Mouse (Mus musculus): ENCODE results near the gene Stab2. TPM values are rescaled to one million over a fixed set of nuclear protein-coding genes. Genes with fewer than 3 reads are reported as not detected.

Gene Stab2
- polyA plus RNA-seq (2014; fragmentation: Nextera tagmentation; extraction: Ambion mirVana): 0.23 and 0.24 TPM in 2 replicates

- Histone ChIP-seq H3K4me2 (ENCODE audit: low read depth, severe bottlenecking) (no peak within 1 kb of the TSS), H3K27me3 (ENCODE audit: control insufficient read depth, insufficient read depth, low read length) (no peaks in the 10 kb centered on the region), H3K4me1 (ENCODE audit: control insufficient read depth, insufficient read depth, low read length) (no peaks in the 10 kb centered on the region), H3K9ac (ENCODE audit: low read length) (no peak within 1 kb of the TSS), H3K27ac (replicated peaks; ENCODE audit: low read depth, low read length) (no peak within 1 kb of the TSS), H3K4me3 (ENCODE audit: low read depth, low read length) (no peak within 1 kb of the TSS), H3K36me3 (ENCODE audit: control insufficient read depth, insufficient read depth, low read length) (no peaks in the 10 kb centered on the region), H3K9me3 (ENCODE audit: control insufficient read depth, low read length) (no peaks in the 10 kb centered on the region)
- DNase-seq (ENCODE audit: low spot score) (no peak), ATAC-seq (ENCODE audit: insufficient number of reproducible peaks, low FRiP score, low TSS enrichment, low read depth) (no peak)
- WGBS: 70% methylated on average over 8 of the region's 8 CpGs
These were observed at the start of gene Stab2 for GRCm38 (mm10) chr10:87007385-87008214. TSS of gene Stab2 (minus strand) at chr10:87008025.

DNA sequence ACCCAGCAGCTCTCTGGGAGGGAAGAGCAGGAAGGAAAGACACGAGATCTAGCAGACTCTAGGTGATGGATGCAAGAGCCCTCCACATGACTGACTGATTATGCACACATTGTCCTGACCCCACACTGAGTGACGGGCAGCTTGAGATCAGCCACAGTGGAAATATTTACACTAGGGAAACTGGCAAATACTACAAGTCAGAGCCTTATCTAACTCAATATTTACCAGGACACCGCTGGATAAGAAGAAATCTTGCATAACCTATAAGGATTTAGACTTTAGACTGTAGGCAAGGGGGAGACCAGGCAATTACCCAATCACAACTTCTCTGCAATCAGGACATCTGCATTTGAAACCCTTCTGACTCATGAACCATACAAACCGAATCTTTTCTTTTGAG, 43.9 kb upstream of the Stab2 start:
- no peaks in the 10 kb centered on the region for H3K27me3 ChIP-seq (ENCODE audit: control insufficient read depth, insufficient read depth, low read length)
- H3K4me2 ChIP-seq (ENCODE audit: low read depth, severe bottlenecking): no peak overlapping the region
- no peak overlapping the region for H3K27ac ChIP-seq (replicated peaks; ENCODE audit: low read depth, low read length)
- DNase-seq (ENCODE audit: low spot score) (no peak), ATAC-seq (ENCODE audit: insufficient number of reproducible peaks, low FRiP score, low TSS enrichment, low read depth) (no peak)
- WGBS: 75% methylated on average over 4 of the region's 4 CpGs
- H3K36me3 ChIP-seq (ENCODE audit: control insufficient read depth, insufficient read depth, low read length): no peaks in the 10 kb centered on the region
- H3K9me3 ChIP-seq (ENCODE audit: control insufficient read depth, low read length): no peaks in the 10 kb centered on the region
- H3K4me1 ChIP-seq (ENCODE audit: control insufficient read depth, insufficient read depth, low read length): no peaks in the 10 kb centered on the region
- no peak overlapping the region for H3K9ac ChIP-seq (ENCODE audit: low read length)
- H3K4me3 ChIP-seq (ENCODE audit: low read depth, low read length): no peak overlapping the region

DNA sequence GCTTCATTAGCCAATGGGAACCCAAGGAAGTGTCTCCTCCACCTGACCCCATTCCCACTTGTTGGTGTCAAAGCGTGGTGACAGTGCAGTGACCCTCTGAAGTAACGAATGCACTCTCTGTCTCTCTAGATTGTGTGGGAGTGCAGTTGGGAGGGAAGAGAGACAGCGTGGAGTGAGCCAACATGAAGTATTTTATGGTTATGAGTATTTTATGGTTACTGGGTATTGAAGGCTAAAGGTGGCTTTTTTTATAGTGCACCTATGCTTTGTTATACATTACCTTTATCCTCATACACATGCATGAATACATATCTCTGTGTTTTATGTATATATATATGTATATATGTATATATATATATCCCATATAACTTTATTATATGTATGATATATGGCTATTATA, 41.4 kb upstream of the Stab2 start:
- Histone ChIP-seq H3K4me1 (ENCODE audit: control insufficient read depth, insufficient read depth, low read length) (no peaks in the 10 kb centered on the region), H3K4me2 (ENCODE audit: low read depth, severe bottlenecking) (no peak overlapping the region), H3K36me3 (ENCODE audit: control insufficient read depth, insufficient read depth, low read length) (no peaks in the 10 kb centered on the region), H3K27ac (replicated peaks; ENCODE audit: low read depth, low read length) (no peak overlapping the region), H3K9ac (ENCODE audit: low read length) (no peak overlapping the region), H3K9me3 (ENCODE audit: control insufficient read depth, low read length) (no peaks in the 10 kb centered on the region), H3K4me3 (ENCODE audit: low read depth, low read length) (no peak overlapping the region), H3K27me3 (ENCODE audit: control insufficient read depth, insufficient read depth, low read length) (no peaks in the 10 kb centered on the region)
- DNase-seq (ENCODE audit: low spot score): no peak
- ATAC-seq (ENCODE audit: insufficient number of reproducible peaks, low FRiP score, low TSS enrichment, low read depth): no peak
- 76% methylated on average over 3 of the region's 3 CpGs for WGBS

- Histone ChIP-seq H3K9ac (ENCODE audit: low read length) (no peak overlapping the region), H3K36me3 (ENCODE audit: control insufficient read depth, insufficient read depth, low read length) (no peaks in the 10 kb centered on the region), H3K27ac (replicated peaks; ENCODE audit: low read depth, low read length) (no peak overlapping the region), H3K4me3 (ENCODE audit: low read depth, low read length) (no peak overlapping the region), H3K27me3 (ENCODE audit: control insufficient read depth, insufficient read depth, low read length) (no peaks in the 10 kb centered on the region), H3K9me3 (ENCODE audit: control insufficient read depth, low read length) (no peaks in the 10 kb centered on the region), H3K4me2 (ENCODE audit: low read depth, severe bottlenecking) (no peak overlapping the region), H3K4me1 (ENCODE audit: control insufficient read depth, insufficient read depth, low read length) (no peaks in the 10 kb centered on the region)
- ATAC-seq (ENCODE audit: insufficient number of reproducible peaks, low FRiP score, low TSS enrichment, low read depth) (no peak), DNase-seq (ENCODE audit: low spot score) (no peak)
- WGBS: 88% methylated on average over 10 of the region's 10 CpGs
These were observed 39.2 kb upstream of the Stab2 start for GRCm38 (mm10) chr10:87046931-87047468.

DNA sequence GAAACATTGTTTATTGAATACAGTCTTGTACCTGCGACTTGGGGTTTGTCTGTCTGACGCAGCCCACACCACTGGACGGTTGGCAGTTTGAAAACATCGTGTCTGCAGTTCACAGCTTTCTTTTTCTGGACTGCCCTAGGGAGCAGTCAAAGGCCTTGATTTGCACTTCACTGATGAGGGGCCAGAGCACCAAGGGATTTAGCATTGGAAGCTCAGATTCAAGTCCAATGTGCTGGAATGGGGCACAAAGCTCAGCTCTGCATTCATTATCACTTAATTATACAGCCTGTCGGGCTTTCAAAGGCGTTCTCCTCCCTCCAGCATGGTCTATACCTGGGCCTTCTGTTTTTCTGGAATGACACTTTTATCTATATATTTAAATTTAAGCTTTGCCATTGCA, 38.6 kb upstream of the Stab2 start:
- WGBS: 36% methylated on average over 6 of the region's 6 CpGs
- Histone ChIP-seq H3K27ac (replicated peaks; ENCODE audit: low read depth, low read length) (no peak overlapping the region), H3K36me3 (ENCODE audit: control insufficient read depth, insufficient read depth, low read length) (no peaks in the 10 kb centered on the region), H3K9me3 (ENCODE audit: control insufficient read depth, low read length) (no peaks in the 10 kb centered on the region), H3K4me3 (ENCODE audit: low read depth, low read length) (no peak overlapping the region), H3K27me3 (ENCODE audit: control insufficient read depth, insufficient read depth, low read length) (no peaks in the 10 kb centered on the region), H3K4me2 (ENCODE audit: low read depth, severe bottlenecking) (no peak overlapping the region), H3K9ac (ENCODE audit: low read length) (no peak overlapping the region), H3K4me1 (ENCODE audit: control insufficient read depth, insufficient read depth, low read length) (no peaks in the 10 kb centered on the region)
- DNase-seq (ENCODE audit: low spot score): no peak
- ATAC-seq (ENCODE audit: insufficient number of reproducible peaks, low FRiP score, low TSS enrichment, low read depth): no peak

DNA sequence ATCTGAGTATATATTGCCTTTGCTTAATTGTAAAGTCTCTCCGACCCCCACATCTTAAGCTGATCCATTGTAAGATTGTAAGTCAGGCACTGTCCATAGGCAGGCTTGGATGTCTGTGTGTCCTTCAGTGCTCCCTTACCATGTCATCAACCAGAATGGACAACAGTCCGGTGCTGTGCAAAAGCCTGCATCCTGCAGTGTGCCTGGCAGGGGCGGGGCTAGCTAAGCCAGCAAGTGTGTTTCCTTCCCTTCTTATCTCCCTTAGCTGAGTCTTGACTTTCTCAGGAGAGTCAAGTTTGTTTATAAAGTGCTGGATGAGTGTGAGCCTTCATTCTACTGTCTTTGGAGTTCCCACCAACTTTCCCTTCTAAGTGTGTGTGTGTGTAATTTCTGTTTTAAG, 37.4 kb upstream of the Stab2 start:
- H3K9ac ChIP-seq (ENCODE audit: low read length): no peak overlapping the region
- H3K27ac ChIP-seq (replicated peaks; ENCODE audit: low read depth, low read length): no peak overlapping the region
- no peak overlapping the region for H3K4me2 ChIP-seq (ENCODE audit: low read depth, severe bottlenecking)
- ATAC-seq (ENCODE audit: insufficient number of reproducible peaks, low FRiP score, low TSS enrichment, low read depth) (no peak), DNase-seq (ENCODE audit: low spot score) (no peak)
- H3K36me3 ChIP-seq (ENCODE audit: control insufficient read depth, insufficient read depth, low read length): no peaks in the 10 kb centered on the region
- no peaks in the 10 kb centered on the region for H3K4me1 ChIP-seq (ENCODE audit: control insufficient read depth, insufficient read depth, low read length)
- WGBS: 71% methylated on average over 3 of the region's 3 CpGs
- no peaks in the 10 kb centered on the region for H3K27me3 ChIP-seq (ENCODE audit: control insufficient read depth, insufficient read depth, low read length)
- H3K4me3 ChIP-seq (ENCODE audit: low read depth, low read length): no peak overlapping the region
- H3K9me3 ChIP-seq (ENCODE audit: control insufficient read depth, low read length): no peaks in the 10 kb centered on the region

GRCm38 (mm10) chr10:87041265-87041664, 33.4 kb upstream of the Stab2 start:
- ATAC-seq (ENCODE audit: insufficient number of reproducible peaks, low FRiP score, low TSS enrichment, low read depth): no peak
- H3K4me1 ChIP-seq (ENCODE audit: control insufficient read depth, insufficient read depth, low read length): 0 out of 2 replicates have a peak, but pooled peaks cover 3% of the 10 kb centered on the region
- H3K27ac ChIP-seq (replicated peaks; ENCODE audit: low read depth, low read length): no peak overlapping the region
- H3K9me3 ChIP-seq (ENCODE audit: control insufficient read depth, low read length): no peaks in the 10 kb centered on the region
- H3K9ac ChIP-seq (ENCODE audit: low read length): no peak overlapping the region
- no peaks in the 10 kb centered on the region for H3K27me3 ChIP-seq (ENCODE audit: control insufficient read depth, insufficient read depth, low read length)
- no peak for DNase-seq (ENCODE audit: low spot score)
- H3K4me2 ChIP-seq (ENCODE audit: low read depth, severe bottlenecking): no peak overlapping the region
- WGBS: 85% methylated on average over 7 of the region's 7 CpGs
- no peak overlapping the region for H3K4me3 ChIP-seq (ENCODE audit: low read depth, low read length)
- no peaks in the 10 kb centered on the region for H3K36me3 ChIP-seq (ENCODE audit: control insufficient read depth, insufficient read depth, low read length)

GRCm38 (mm10) chr10:87039800-87040199, 32.0 kb upstream of the Stab2 start:
- no peak overlapping the region for H3K4me2 ChIP-seq (ENCODE audit: low read depth, severe bottlenecking)
- no peaks in the 10 kb centered on the region for H3K36me3 ChIP-seq (ENCODE audit: control insufficient read depth, insufficient read depth, low read length)
- H3K9me3 ChIP-seq (ENCODE audit: control insufficient read depth, low read length): no peaks in the 10 kb centered on the region
- H3K27ac ChIP-seq (replicated peaks; ENCODE audit: low read depth, low read length): no peak overlapping the region
- WGBS: 93% methylated on average over 3 of the region's 3 CpGs
- no peak overlapping the region for H3K9ac ChIP-seq (ENCODE audit: low read length)
- H3K4me1 ChIP-seq (ENCODE audit: control insufficient read depth, insufficient read depth, low read length): 0 out of 2 replicates have a peak, but pooled peaks cover 6% of the 10 kb centered on the region
- no peaks in the 10 kb centered on the region for H3K27me3 ChIP-seq (ENCODE audit: control insufficient read depth, insufficient read depth, low read length)
- no peak overlapping the region for H3K4me3 ChIP-seq (ENCODE audit: low read depth, low read length)
- DNase-seq (ENCODE audit: low spot score) (no peak), ATAC-seq (ENCODE audit: insufficient number of reproducible peaks, low FRiP score, low TSS enrichment, low read depth) (no peak)

Measured in limb, embryonic 11.5 days (tissue).